In genomic region chr15:101438555-101438954, GRCm38 (mm10) we compare ENCODE assay signal across 11 mouse cellular contexts. TPM values are rescaled to one million over a fixed set of nuclear protein-coding genes. Genes with fewer than 3 reads are reported as not detected.
DNase-seq lines count a peak whose midpoint lies in the region; ATAC-seq and TF ChIP-seq lines count a peak whose summit lies in the region.
"Had no signal": no experiment of that assay in that cellular context is flagged by ENCODE, and none has a peak within 500 bp of the region (broad histone marks: within the 10 kb centered on the region; RNA-seq: fewer than 3 reads in every experiment).

Gene Krt87, minus strand, starts transcription at chr15:101438804.

- 6% methylated on average over 32 of the region's 34 CpGs for WGBS in liver, embryonic 12.5 days (ENCODE audit: insufficient replicate concordance)
- 2% methylated on average over 33 of the region's 34 CpGs for WGBS in liver, postnatal 0 days (ENCODE audit: insufficient replicate concordance)
- 3% methylated on average over 34 of the region's 34 CpGs for WGBS in forebrain, embryonic 10.5 days
- WGBS in limb, embryonic 11.5 days = under 1% methylated on average over 34 of the region's 34 CpGs
- WGBS in small intestine, adult 2 months = 8% methylated on average over 34 of the region's 34 CpGs

- peaks cover 47% of the 10 kb centered on the region for H3K27me3 ChIP-seq in liver, embryonic 12.5 days (replicated peaks)
- peaks cover 21% of the 10 kb centered on the region for H3K27me3 ChIP-seq in liver, postnatal 0 days (ENCODE audit: insufficient read depth, low read length)
- H3K27me3 ChIP-seq in forebrain, embryonic 10.5 days (ENCODE audit: poor library complexity, severe bottlenecking) = peaks cover 56% of the 10 kb centered on the region
- H3K27me3 ChIP-seq in limb, embryonic 11.5 days (ENCODE audit: control insufficient read depth, insufficient read depth, low read length) = peaks cover 32% of the 10 kb centered on the region
- H3K27me3 ChIP-seq in small intestine, adult 2 months (ENCODE audit: control insufficient read depth, insufficient read depth, low read length) = peaks cover 9% of the 10 kb centered on the region

- no peak for TF ChIP-seq CTCF in liver, postnatal 0 days (IDR thresholded peaks at IDR 0.05; ENCODE audit: low read depth)
- no peak for TF ChIP-seq CTCF in small intestine, adult 2 months (IDR thresholded peaks at IDR 0.05; ENCODE audit: extremely low read depth, insufficient read length, insufficient replicate concordance, low read depth, low read length)

- DNase-seq in liver, postnatal 0 days = no peak
- no peak for DNase-seq in forebrain, embryonic 10.5 days (ENCODE audit: extremely low spot score, low spot score)
- DNase-seq in limb, embryonic 11.5 days (ENCODE audit: low spot score) = peak; percentile 61
- DNase-seq in adrenal gland, postnatal 14 days = no peak
- DNase-seq in cerebellum, adult 9-10 months = no peak
- no peak for DNase-seq in cerebellum, adult 8-10 months
- DNase-seq: cerebellum, postnatal 14 days had no signal

- H3K9me3 ChIP-seq in liver, embryonic 12.5 days (replicated peaks) = no peaks in the 10 kb centered on the region
- no peaks in the 10 kb centered on the region for H3K9me3 ChIP-seq in liver, postnatal 0 days (ENCODE audit: low read length)
- no peaks in the 10 kb centered on the region for H3K9me3 ChIP-seq in forebrain, embryonic 10.5 days
- H3K9me3 ChIP-seq in limb, embryonic 11.5 days (ENCODE audit: control insufficient read depth, low read length) = no peaks in the 10 kb centered on the region

- H3K9ac ChIP-seq in liver, embryonic 12.5 days = no peak within 1 kb of the TSS
- no peak within 1 kb of the TSS for H3K9ac ChIP-seq in liver, postnatal 0 days (replicated peaks)
- H3K9ac ChIP-seq in limb, embryonic 11.5 days (ENCODE audit: low read length) = no peak within 1 kb of the TSS

- H3K4me2 ChIP-seq in liver, embryonic 12.5 days = peak within 1 kb of the TSS; percentile 6; the same call in 1 of the 2 replicates
- no peak within 1 kb of the TSS for H3K4me2 ChIP-seq in liver, postnatal 0 days (ENCODE audit: low read depth, low read length)
- H3K4me2 ChIP-seq in limb, embryonic 11.5 days (ENCODE audit: low read depth, severe bottlenecking) = peak within 1 kb of the TSS; percentile 39

- ATAC-seq in liver, embryonic 12.5 days = no peak
- ATAC-seq in liver, postnatal 0 days = no peak
- ATAC-seq in limb, embryonic 11.5 days (ENCODE audit: insufficient number of reproducible peaks, low FRiP score, low TSS enrichment, low read depth) = no peak
- ATAC-seq: inflammation-experienced regulatory T-cells, adult 6 months; Patski had no signal

- no peaks in the 10 kb centered on the region for H3K4me1 ChIP-seq in liver, embryonic 12.5 days
- no peaks in the 10 kb centered on the region for H3K4me1 ChIP-seq in liver, postnatal 0 days (ENCODE audit: insufficient read depth)
- H3K4me1 ChIP-seq in forebrain, embryonic 10.5 days = peaks cover 9% of the 10 kb centered on the region
- 0 out of 2 replicates have a peak, but pooled peaks cover 3% of the 10 kb centered on the region for H3K4me1 ChIP-seq in limb, embryonic 11.5 days (ENCODE audit: control insufficient read depth, insufficient read depth, low read length)
- H3K4me1 ChIP-seq in small intestine, adult 2 months (ENCODE audit: control insufficient read depth, insufficient read depth, insufficient read length, low read length) = peaks cover 8% of the 10 kb centered on the region

- H3K4me3 ChIP-seq in liver, embryonic 12.5 days = no peak within 1 kb of the TSS
- H3K4me3 ChIP-seq in liver, postnatal 0 days (ENCODE audit: low read depth, low read length) = no peak within 1 kb of the TSS
- peak within 1 kb of the TSS; percentile 50 for H3K4me3 ChIP-seq in forebrain, embryonic 10.5 days
- H3K4me3 ChIP-seq in limb, embryonic 11.5 days (ENCODE audit: low read depth, low read length) = peak within 1 kb of the TSS; percentile 21; the same call in 1 of the 2 replicates
- H3K4me3 ChIP-seq in small intestine, adult 2 months (ENCODE audit: low read depth, low read length) = peak within 1 kb of the TSS; percentile 13; the same call in 1 of the 2 replicates

- no peak within 1 kb of the TSS for H3K27ac ChIP-seq in liver, embryonic 12.5 days
- H3K27ac ChIP-seq in liver, postnatal 0 days (ENCODE audit: low read depth) = no peak within 1 kb of the TSS
- H3K27ac ChIP-seq in forebrain, embryonic 10.5 days = no peak within 1 kb of the TSS
- no peak within 1 kb of the TSS for H3K27ac ChIP-seq in limb, embryonic 11.5 days (replicated peaks; ENCODE audit: low read depth, low read length)
- no peak within 1 kb of the TSS for H3K27ac ChIP-seq in small intestine, adult 2 months (ENCODE audit: insufficient read depth, low read depth, low read length)

- no peaks in the 10 kb centered on the region for H3K36me3 ChIP-seq in liver, embryonic 12.5 days
- no peaks in the 10 kb centered on the region for H3K36me3 ChIP-seq in liver, postnatal 0 days (replicated peaks; ENCODE audit: insufficient read depth, low read length)
- H3K36me3 ChIP-seq in forebrain, embryonic 10.5 days (replicated peaks) = no peaks in the 10 kb centered on the region
- no peaks in the 10 kb centered on the region for H3K36me3 ChIP-seq in limb, embryonic 11.5 days (ENCODE audit: control insufficient read depth, insufficient read depth, low read length)
- no peaks in the 10 kb centered on the region for H3K36me3 ChIP-seq in small intestine, adult 2 months (ENCODE audit: control insufficient read depth, insufficient read depth, low read length)

- no peak for TF ChIP-seq EP300 in liver, postnatal 0 days (IDR thresholded peaks at IDR 0.05; ENCODE audit: low read depth)

- TF ChIP-seq POLR2A in small intestine, adult 2 months (IDR thresholded peaks at IDR 0.05; ENCODE audit: low read depth, low read length) = no peak

RNA-seq across cellular contexts. Expression of gene Krt87, which starts in this region (rescaled TPM):
- polyA plus RNA-seq in liver, embryonic 12.5 days (2016; fragmentation: Nextera tagmentation; extraction: Ambion mirVana) = not detected in 2 replicates
- not detected in 2 replicates for polyA plus RNA-seq in liver, postnatal 0 days (2015; fragmentation: Nextera tagmentation; extraction: Ambion mirVana)
- 0.10 TPM in 1 of 2 replicates, not detected in the other for polyA plus RNA-seq in forebrain, embryonic 10.5 days (2016; fragmentation: Nextera tagmentation; extraction: Ambion mirVana)
- polyA plus RNA-seq in limb, embryonic 11.5 days (2014; fragmentation: Nextera tagmentation; extraction: Ambion mirVana) = 0.09 TPM in 1 of 2 replicates, not detected in the other
- polyA plus RNA-seq in small intestine, adult 2 months (2012; rRNA removed) = 0.29 and 0.30 TPM in 2 replicates
- total RNA-seq in adrenal gland, postnatal 14 days (2021) = not detected in 2 replicates
- polyA plus RNA-seq: Patski had no signal

Comparison
In these comparisons a context has a peak if more than half of its experiments do, and no peak if none do; other contexts are left out.
1. Peak in DNase-seq, H3K4me3 ChIP-seq and H3K4me2 ChIP-seq in limb, embryonic 11.5 days; RNA of the gene not detected or under 1 TPM.
2. H3K4me3 ChIP-seq: peak in forebrain, embryonic 10.5 days (single experiment) and small intestine, adult 2 months (single experiment); none in liver, embryonic 12.5 days (single experiment) and liver, postnatal 0 days (single experiment).